Mouse (Mus musculus): ENCODE data around the gene Dusp5. TPM values are rescaled to one million over a fixed set of nuclear protein-coding genes. Genes with fewer than 3 reads are reported as not detected.

Dusp5 gene
- polyA plus RNA-seq, 2 experiments = 1.3 to 1.9 TPM

DNA sequence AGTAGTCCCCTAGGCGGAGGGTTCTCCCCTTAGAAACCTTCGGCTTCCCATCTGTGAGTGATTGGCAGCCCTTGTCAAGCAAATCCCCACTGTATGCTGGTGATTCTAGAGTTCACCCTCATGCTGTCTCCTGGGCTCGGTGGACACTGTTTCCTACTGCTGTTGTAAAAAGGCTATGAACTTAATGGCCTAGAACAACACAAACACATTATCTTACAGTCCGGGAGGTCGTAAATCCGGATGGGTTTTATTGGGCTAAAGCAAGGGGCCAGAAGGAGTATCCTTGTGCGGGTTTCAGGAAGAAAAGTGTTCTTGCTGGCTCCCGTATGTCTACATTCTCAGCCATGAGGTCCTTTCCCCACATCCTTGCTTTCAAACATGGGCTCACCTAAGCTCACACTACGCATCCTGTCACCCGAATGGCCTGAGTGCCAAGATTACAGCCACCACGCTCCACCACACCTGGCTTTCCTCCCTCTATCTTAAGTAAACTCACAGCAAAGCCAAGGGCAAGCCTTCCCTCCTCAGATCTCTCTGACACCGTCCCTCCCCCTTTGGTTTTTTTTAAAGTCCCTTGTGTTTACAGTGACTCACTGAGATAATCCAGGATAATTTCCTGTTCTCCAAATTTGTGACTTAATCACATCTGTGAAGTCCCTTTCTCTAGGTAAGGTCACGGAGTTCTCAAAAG, 17.5 kb upstream of the Dusp5 start:
- Histone ChIP-seq H3K27ac (no peak overlapping the region), H3K9me3 (ENCODE audit: control insufficient read depth, low read length) (no peaks in the 10 kb centered on the region), H3K9ac (replicated peaks) (no peak overlapping the region), H3K4me2 (ENCODE audit: low read depth) (no peak overlapping the region), H3K4me3 (ENCODE audit: insufficient read depth in 1 of 2, low read depth in 2 of 2, low read length in 2 of 2) (no peak overlapping the region), H3K27me3 (ENCODE audit: control insufficient read depth, insufficient read depth, low read length) (no peaks in the 10 kb centered on the region), H3K4me1 (replicated peaks; ENCODE audit: control insufficient read depth in 2 of 2, insufficient read depth in 2 of 2, low read length in 1 of 2) (peaks cover 0 to 2% of the 10 kb centered on the region in 2 experiments; a peak in 2 of 4 replicates), H3K36me3 (replicated peaks; ENCODE audit: control insufficient read depth, insufficient read depth, low read depth) (no peaks in the 10 kb centered on the region)
- ATAC-seq (ENCODE audit: insufficient read depth) = no peak
- WGBS (ENCODE audit: insufficient replicate concordance) = 55% methylated on average over 13 of the region's 13 CpGs
- TF ChIP-seq EP300 (IDR thresholded peaks at IDR 0.05; ENCODE audit: low read depth) (no peak), CTCF (IDR thresholded peaks at IDR 0.05; ENCODE audit: low read depth) (no peak)
- DNase-seq (ENCODE audit: low read depth in 3 of 3, low spot score in 3 of 3) = no peak

- H3K9me3 ChIP-seq (ENCODE audit: control insufficient read depth, low read length) = no peaks in the 10 kb centered on the region
These were observed 11.4 kb upstream of the Dusp5 start for GRCm38 (mm10) chr19:53517370-53518096.

GRCm38 (mm10) chr19:53519549-53519948, 9.4 kb upstream of the Dusp5 start:
- Histone ChIP-seq H3K9me3 (ENCODE audit: control insufficient read depth, low read length) (no peaks in the 10 kb centered on the region), H3K27ac (no peak overlapping the region), H3K9ac (replicated peaks) (no peak overlapping the region), H3K36me3 (replicated peaks; ENCODE audit: control insufficient read depth, insufficient read depth, low read depth) (no peaks in the 10 kb centered on the region), H3K4me1 (replicated peaks; ENCODE audit: control insufficient read depth in 2 of 2, insufficient read depth in 2 of 2, low read length in 1 of 2) (peaks cover 7 to 20% of the 10 kb centered on the region in 2 experiments; a peak in 3 of 4 replicates), H3K27me3 (ENCODE audit: control insufficient read depth, insufficient read depth, low read length) (no peaks in the 10 kb centered on the region), H3K4me2 (ENCODE audit: low read depth) (no peak overlapping the region), H3K4me3 (ENCODE audit: insufficient read depth in 1 of 2, low read depth in 2 of 2, low read length in 2 of 2) (no peak overlapping the region)
- 18% methylated on average over 8 of the region's 8 CpGs for WGBS (ENCODE audit: insufficient replicate concordance)
- DNase-seq (ENCODE audit: low read depth in 3 of 3, low spot score in 3 of 3) = no peak
- no peak for TF ChIP-seq CTCF (IDR thresholded peaks at IDR 0.05; ENCODE audit: low read depth)
- TF ChIP-seq EP300 (IDR thresholded peaks at IDR 0.05; ENCODE audit: low read depth) = peak; percentile 45; the same call in 1 of the 2 replicates
- ATAC-seq (ENCODE audit: insufficient read depth) = no peak

More at GRCm38 (mm10) chr19:53517370-53518096, 11.4 kb upstream of the Dusp5 start:
- DNase-seq (ENCODE audit: low read depth in 3 of 3, low spot score in 3 of 3) = no peak
- peaks cover 7 to 20% of the 10 kb centered on the region in 2 experiments; a peak in 3 of 4 replicates for H3K4me1 ChIP-seq (replicated peaks; ENCODE audit: control insufficient read depth in 2 of 2, insufficient read depth in 2 of 2, low read length in 1 of 2)
- H3K27ac ChIP-seq = no peak overlapping the region
- no peak for ATAC-seq (ENCODE audit: insufficient read depth)
- no peak for TF ChIP-seq EP300 (IDR thresholded peaks at IDR 0.05; ENCODE audit: low read depth)
- no peak for TF ChIP-seq CTCF (IDR thresholded peaks at IDR 0.05; ENCODE audit: low read depth)
- H3K4me2 ChIP-seq (ENCODE audit: low read depth) = no peak overlapping the region
- H3K27me3 ChIP-seq (ENCODE audit: control insufficient read depth, insufficient read depth, low read length) = no peaks in the 10 kb centered on the region
- H3K4me3 ChIP-seq (ENCODE audit: insufficient read depth in 1 of 2, low read depth in 2 of 2, low read length in 2 of 2) = no peak overlapping the region
- H3K9ac ChIP-seq (replicated peaks) = no peak overlapping the region
- no peaks in the 10 kb centered on the region for H3K36me3 ChIP-seq (replicated peaks; ENCODE audit: control insufficient read depth, insufficient read depth, low read depth)
- 62% methylated on average over 18 of the region's 18 CpGs for WGBS (ENCODE audit: insufficient replicate concordance)

- Histone ChIP-seq H3K9ac (replicated peaks) (no peak overlapping the region), H3K4me2 (ENCODE audit: low read depth) (no peak overlapping the region), H3K36me3 (replicated peaks; ENCODE audit: control insufficient read depth, insufficient read depth, low read depth) (no peaks in the 10 kb centered on the region), H3K9me3 (ENCODE audit: control insufficient read depth, low read length) (no peaks in the 10 kb centered on the region), H3K4me1 (replicated peaks; ENCODE audit: control insufficient read depth in 2 of 2, insufficient read depth in 2 of 2, low read length in 1 of 2) (peaks cover 7 to 20% of the 10 kb centered on the region in 2 experiments; a peak in 3 of 4 replicates), H3K27me3 (ENCODE audit: control insufficient read depth, insufficient read depth, low read length) (no peaks in the 10 kb centered on the region), H3K4me3 (ENCODE audit: insufficient read depth in 1 of 2, low read depth in 2 of 2, low read length in 2 of 2) (no peak overlapping the region), H3K27ac (no peak overlapping the region)
- DNase-seq (ENCODE audit: low read depth in 3 of 3, low spot score in 3 of 3) (no peak), ATAC-seq (ENCODE audit: insufficient read depth) (no peak)
- 44% methylated on average over 10 of the region's 10 CpGs for WGBS (ENCODE audit: insufficient replicate concordance)
- TF ChIP-seq EP300 (IDR thresholded peaks at IDR 0.05; ENCODE audit: low read depth) = no peak
- TF ChIP-seq CTCF (IDR thresholded peaks at IDR 0.05; ENCODE audit: low read depth) = no peak
These were observed 8.9 kb upstream of the Dusp5 start for GRCm38 (mm10) chr19:53519981-53520380.
